Mouse (Mus musculus): ENCODE data around the gene Gstp1.

- TF ChIP-seq CTCF (IDR thresholded peaks at IDR 0.05; ENCODE audit: low read depth, low read length) (no peak), GATA1 (IDR thresholded peaks at IDR 0.05; ENCODE audit: borderline replicate concordance, low read length) (no peak), TAL1 (conservative IDR thresholded peaks at IDR 0.05; ENCODE audit: low read depth, low read length) (no peak)
These were observed 31.8 kb downstream of the Gstp1 start for GRCm38 (mm10) chr19:4005971-4006370.
